Mouse (Mus musculus) frontal cortex, postnatal 10 days (tissue): Measurements from ENCODE around the gene Rbms1.

Experiments used
- DNase-seq, 2 experiments: peaks; one replicate each; pipeline ENCODE4 v3.0.0; 2022; ENCODE audit warnings: low spot score in 2 of 2, mixed read lengths in 1 of 2

Gene Rbms1

DNA sequence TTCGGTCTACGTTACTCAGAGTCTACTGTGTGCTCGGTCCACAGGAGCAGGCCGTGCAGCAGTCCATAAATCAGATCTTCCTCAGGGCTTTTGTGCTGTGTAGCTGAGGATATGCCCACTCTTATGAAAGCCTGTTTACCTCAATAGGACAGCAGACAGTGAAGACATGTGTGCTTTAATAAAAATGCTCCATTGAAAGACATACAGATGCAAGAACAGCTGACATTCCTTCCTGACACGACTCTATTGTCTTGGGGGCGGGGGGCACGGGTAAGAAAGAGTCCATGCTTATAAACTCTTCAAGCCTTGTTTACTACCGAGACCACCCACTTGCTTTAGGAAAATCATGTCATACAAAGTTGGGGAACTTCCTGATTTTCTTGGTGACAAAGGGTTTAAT lies 196.6 kb downstream of the Rbms1 start:
- DNase-seq = no peak

DNA sequence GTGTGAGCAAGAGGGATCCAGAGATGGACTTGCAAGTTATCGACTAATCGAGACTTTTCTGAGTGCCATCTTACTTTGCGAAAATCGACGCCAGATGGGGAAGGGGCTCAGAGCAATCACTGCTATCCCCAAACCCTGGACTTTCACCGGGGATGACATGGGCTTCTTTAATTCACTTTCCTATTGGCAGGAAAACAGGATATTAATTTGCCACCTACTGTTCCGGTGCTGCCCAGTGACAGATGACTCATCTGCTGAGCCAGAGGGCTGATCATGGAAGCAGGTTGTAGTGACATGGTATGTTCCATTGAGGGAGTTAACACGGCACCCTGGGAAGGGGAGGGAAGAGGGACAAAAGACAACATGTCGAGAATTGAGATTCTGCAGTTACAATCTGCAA lies 206.8 kb downstream of the Rbms1 start:
- DNase-seq = no peak

DNA sequence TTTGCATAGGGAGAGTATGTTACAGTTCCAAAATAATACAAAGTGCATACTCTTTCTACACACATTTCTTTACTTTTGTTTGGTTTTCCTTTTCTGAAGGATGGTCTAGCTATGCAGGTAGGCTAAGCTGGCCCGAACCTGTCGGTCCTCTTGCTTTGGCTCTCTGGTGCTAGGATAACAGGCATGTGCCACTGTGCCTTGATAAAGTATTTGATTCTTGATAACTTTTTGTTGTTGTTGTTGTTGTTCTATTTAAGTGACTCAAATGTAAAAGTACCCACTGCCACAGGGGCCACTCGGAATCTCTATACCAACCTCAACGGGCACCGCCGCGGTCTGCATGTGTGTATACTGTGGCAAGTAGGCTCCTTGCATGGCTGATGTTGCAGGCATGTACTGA lies 207.9 kb downstream of the Rbms1 start:
- no peak for DNase-seq

- DNase-seq = no peak
Observed at GRCm38 (mm10) chr2:60751274-60751673, 211.7 kb downstream of the Rbms1 start.

DNA sequence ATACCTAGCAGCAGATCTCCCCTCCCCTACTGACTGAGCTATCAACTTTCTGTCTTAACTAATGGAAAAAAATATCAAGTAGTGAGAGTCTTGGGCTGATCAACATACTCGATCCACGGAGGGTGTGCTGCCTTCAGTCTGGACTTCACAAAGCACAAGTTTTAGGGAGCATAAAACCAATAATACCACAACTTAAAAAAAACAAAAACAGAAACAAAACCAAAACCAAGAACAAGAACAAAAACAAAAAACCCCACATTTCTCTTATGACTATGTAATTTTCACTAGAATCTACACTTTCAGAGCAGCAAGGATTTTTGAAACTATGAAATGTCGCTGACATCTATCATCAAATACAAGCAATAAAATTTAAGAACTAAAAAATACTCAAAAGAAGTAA lies 212.4 kb downstream of the Rbms1 start:
- no peak for DNase-seq

GRCm38 (mm10) chr2:60748585-60748984 lies 214.4 kb downstream of the Rbms1 start:
- no peak for DNase-seq

DNA sequence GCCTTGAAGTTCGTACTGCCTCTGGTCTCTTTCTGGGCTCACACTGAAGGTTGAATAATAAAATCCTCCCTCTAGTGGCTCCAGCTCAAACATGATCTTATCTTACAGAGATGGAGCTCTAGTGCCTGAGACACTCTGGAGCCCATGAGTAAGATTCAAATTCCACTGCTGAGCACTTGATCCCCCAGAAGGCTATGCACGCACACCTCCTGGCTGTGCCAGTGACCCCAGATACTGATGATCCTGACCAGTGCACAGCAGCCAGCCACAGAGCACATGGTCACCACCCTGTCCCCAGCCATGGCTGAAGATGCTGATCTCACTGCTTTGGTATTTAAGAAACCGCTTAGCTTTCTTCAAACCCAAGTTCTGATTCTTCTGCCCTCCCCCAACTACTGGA lies 215.4 kb downstream of the Rbms1 start:
- no peak for DNase-seq

DNA sequence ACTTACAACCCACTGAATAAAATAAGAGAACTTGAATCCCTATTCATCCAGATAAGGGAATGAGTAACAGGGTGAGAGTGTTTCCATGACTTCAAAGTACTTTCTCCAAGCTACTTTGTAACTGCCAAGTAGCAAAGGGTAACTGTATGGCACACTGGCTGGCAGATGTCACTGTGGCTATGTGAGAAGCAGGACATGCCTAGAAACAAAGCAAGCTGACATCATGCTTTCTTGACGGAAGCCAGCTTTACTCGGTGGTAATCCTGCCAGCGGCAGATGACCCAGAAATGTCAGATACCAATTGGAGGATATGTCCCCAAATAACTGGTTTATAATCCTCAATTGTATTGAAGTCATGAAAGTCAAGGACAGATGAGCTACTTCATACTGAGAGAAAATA lies 218.3 kb downstream of the Rbms1 start:
- no peak for DNase-seq

DNA sequence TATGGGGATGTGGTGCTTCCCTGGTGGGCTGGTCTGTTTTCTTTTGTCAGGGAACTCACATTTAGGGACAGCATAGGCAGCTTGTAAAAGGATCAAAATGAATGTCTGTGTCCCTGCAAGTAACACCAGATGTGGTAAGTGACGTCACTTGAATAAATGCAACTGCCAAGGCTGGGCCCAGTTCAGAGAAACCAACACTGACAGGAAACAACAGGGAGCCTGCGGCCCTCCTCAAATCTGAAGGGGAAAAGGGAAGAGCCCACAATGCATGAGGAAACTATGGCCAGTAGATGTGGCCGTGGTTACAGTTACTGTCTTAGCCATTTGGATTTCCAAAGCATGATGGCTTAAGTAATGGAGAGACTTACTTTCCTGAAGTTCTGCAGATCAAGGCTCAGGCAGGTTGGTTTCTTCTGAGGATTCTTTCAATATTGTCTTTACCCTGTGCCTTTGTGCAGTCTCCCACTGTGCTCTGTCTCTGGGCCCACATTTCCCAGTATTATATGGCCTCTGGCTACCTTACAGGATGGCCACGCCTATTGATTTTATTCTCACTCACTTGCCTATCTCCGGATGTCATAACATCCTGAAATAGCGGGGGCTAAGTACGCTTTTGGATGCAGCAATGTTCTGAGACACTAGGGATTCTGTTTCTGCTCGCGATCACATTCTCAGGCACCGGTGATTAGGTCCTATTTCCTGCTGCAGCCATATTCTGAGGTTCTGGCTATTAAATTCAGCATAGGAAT lies 223.4 kb downstream of the Rbms1 start:
- no peak for DNase-seq

DNA sequence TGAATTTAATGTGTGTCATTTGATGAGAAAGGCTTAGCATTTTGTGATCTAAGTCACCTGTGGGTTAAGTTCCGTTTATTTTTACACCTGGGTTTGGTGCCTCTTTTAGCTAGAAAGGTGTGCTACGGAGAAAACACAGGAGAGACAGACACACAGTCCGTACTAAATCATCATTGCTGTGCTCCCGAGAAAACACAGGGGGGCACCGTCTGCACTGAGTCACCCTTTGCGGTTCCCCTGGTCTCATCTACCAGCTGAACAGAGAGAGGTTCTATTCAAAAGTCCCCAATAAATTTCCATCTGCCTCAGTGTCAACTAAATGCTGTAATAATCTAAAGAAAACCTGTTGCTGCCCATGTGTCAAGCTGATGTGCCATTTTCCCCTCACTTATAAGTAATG lies 232.1 kb downstream of the Rbms1 start:
- no peak for DNase-seq

DNA sequence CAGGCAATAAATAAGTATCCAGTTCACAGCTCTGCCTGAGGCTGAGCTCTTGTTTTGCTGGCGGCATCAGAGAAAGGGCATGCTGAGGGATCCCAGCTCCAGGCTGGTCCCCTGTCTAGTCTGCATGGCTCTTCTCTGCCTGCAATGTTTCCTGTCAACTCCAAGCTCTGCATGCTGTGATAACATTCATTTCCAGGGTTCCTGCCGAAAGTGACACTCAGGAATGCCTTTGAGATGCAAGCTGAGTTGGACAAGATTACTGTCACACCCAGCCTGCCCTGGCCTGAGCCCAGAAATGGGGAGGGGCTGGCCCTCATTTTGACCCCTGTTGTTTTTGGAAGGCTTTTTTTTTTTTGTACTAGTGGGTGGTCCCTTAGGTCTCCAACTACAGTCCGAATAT lies 233.0 kb downstream of the Rbms1 start:
- DNase-seq = no peak

GRCm38 (mm10) chr2:60728902-60729585 lies 233.9 kb downstream of the Rbms1 start:
- no peak for DNase-seq

- DNase-seq = no peak
Observed at GRCm38 (mm10) chr2:60724660-60725059, 238.3 kb downstream of the Rbms1 start.

DNA sequence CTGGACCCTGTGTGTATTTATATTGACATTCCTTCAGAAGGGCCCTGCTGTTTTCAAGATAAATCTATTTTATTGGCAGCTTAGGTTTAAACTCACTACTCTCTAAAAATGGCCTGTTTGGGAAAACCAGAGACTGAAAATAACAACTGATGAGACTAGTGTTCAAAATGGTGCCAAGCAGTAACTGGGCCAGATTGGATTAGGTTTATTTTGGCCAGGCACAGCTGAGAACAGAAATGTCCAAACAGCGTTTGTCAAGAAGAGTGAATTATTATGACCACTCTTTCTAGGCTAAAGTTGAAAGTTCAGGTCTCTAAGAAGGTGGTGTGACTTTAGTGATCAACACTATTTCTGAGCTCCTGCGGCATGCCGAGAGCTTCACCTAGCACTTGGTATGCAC lies 240.0 kb downstream of the Rbms1 start:
- DNase-seq = no peak

DNA sequence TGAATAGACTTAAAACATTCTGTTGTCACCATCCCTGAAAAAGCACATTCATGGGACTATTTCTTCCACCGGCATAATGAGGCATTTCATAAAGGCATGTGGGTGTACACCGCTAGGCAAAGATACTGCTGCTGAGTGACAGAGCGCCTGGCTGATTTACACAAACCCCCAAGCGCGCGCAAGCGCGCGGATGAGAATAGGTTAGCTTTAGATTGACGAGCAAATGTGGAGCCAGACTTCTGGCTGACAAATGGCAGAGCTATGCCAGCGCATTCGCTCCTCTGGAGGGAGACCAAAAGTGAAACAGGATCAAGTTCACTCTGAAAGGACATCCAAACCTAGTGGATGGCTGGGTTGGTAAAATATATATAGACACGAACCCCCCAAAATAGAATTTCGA lies 240.5 kb downstream of the Rbms1 start, which contains the start of gene Itgb6:
Itgb6 (minus strand) TSS at position 130 of the 400 bp plus-strand sequence.
- peak; percentile 28 to 52 for DNase-seq

GRCm38 (mm10) chr2:60720906-60721305 lies 242.1 kb downstream of the Rbms1 start:
- DNase-seq = no peak

- no peak for DNase-seq
Observed at GRCm38 (mm10) chr2:60720205-60720604, 242.8 kb downstream of the Rbms1 start.

- DNase-seq = peak; percentile 26 to 33
Observed at GRCm38 (mm10) chr2:60717348-60717747, 245.6 kb downstream of the Rbms1 start.

DNA sequence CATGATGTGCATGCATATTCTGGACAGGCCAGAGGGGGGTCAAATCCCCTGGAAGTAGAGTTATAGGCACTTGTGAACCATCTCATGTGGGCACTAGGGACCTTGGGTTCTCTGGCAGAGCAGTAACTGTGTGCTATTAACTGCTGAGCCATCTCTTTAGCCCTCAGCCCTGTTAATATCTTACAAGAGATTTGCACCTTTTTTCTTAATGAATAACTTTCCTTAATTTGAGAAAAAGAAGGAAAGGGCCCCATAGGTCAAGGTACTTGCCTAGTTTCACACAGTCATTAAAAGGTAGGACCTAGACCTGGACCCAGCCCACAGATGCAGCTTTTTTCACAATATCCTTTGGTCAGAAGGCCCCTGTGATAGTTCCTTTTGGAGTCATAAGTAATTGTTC lies 246.4 kb downstream of the Rbms1 start:
- DNase-seq = no peak

- no peak for DNase-seq
Observed at GRCm38 (mm10) chr2:60715771-60716170, 247.2 kb downstream of the Rbms1 start.

GRCm38 (mm10) chr2:60714971-60715502 lies 248.0 kb downstream of the Rbms1 start:
- DNase-seq = no peak

DNA sequence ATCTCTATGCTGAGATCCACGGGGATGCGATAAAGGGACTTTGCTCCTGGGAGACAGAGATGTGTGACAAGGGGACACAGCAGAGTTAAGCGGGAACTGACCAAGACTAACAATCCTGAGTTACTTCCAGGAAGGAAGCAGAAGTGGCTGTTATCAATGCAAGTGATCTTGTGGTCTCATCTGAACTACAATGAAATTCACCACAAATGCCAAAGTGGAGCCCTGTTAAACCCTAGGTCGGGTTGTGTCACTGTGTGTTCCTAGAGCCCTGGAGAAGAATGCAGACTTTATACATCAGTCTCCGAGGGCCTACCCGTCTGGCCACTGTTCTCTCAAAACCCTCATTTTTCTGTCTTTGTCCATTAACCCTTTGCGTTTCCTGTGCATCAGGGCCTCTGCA lies 248.5 kb downstream of the Rbms1 start:
- no peak for DNase-seq

DNA sequence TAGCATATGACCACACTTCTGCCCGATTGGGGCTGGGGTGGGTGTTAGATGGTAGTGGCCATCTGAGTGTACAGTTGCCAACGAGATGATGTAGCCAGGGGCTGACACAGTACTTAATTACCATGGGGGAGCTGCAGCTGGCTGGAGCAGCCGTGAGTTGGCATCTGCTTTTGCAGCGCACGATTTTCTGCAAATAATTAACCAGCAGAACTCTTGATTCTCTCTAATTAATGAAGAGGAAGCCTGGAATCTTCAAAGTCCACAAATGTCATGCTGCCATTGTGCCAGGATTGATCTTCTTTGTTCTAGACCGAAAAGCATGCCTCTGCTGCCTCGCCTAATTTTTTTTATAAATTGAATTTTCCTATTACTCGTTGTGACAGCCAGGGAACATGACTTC lies 249.1 kb downstream of the Rbms1 start:
- DNase-seq = no peak
